Mouse (Mus musculus): ENCODE results near the gene Pde4dip. TPM values are rescaled to one million over a fixed set of nuclear protein-coding genes. Genes with fewer than 3 reads are reported as not detected.

The Pde4dip gene
- polyA plus RNA-seq, 1 experiment from 2014 or later, result 9.9 TPM

- 40% methylated on average over 12 of the region's 12 CpGs for WGBS (ENCODE audit: insufficient replicate concordance)
- H3K36me3 ChIP-seq, result no peaks in the 10 kb centered on the region
- H3K27me3 ChIP-seq (replicated peaks), result no peaks in the 10 kb centered on the region; the same call in 1 of the 2 replicates
- no peak overlapping the region for H3K9ac ChIP-seq
- H3K4me1 ChIP-seq, result peaks cover 73% of the 10 kb centered on the region
- H3K4me2 ChIP-seq, result peak overlapping the region; percentile 4; the same call in 1 of the 2 replicates
- 0 out of 2 replicates have a peak overlapping the region, but pooled peaks have one; percentile 27 for H3K27ac ChIP-seq
- no peak for ATAC-seq
- no peaks in the 10 kb centered on the region for H3K9me3 ChIP-seq (replicated peaks)
- no peak overlapping the region for H3K4me3 ChIP-seq
Measured at GRCm38 (mm10) chr3:97930141-97930786, 41.8 kb upstream of the Pde4dip start.

GRCm38 (mm10) chr3:97928968-97929858, 40.7 kb upstream of the Pde4dip start:
- ATAC-seq, result peak; percentile 57
- H3K9me3 ChIP-seq (replicated peaks), result no peaks in the 10 kb centered on the region
- no peaks in the 10 kb centered on the region; the same call in 1 of the 2 replicates for H3K27me3 ChIP-seq (replicated peaks)
- H3K4me1 ChIP-seq, result peaks cover 71% of the 10 kb centered on the region
- H3K27ac ChIP-seq, result no peak overlapping the region
- H3K36me3 ChIP-seq, result peaks cover 2% of the 10 kb centered on the region; the same call in 1 of the 2 replicates
- H3K4me2 ChIP-seq, result no peak overlapping the region
- 37% methylated on average over 9 of the region's 9 CpGs for WGBS (ENCODE audit: insufficient replicate concordance)
- no peak overlapping the region for H3K9ac ChIP-seq
- H3K4me3 ChIP-seq, result no peak overlapping the region

- Histone ChIP-seq H3K4me2 (no peak overlapping the region), H3K9ac (no peak overlapping the region), H3K27ac (no peak overlapping the region), H3K4me1 (peaks cover 53% of the 10 kb centered on the region), H3K4me3 (no peak overlapping the region), H3K27me3 (replicated peaks) (no peaks in the 10 kb centered on the region; the same call in 1 of the 2 replicates), H3K36me3 (peaks cover 13% of the 10 kb centered on the region), H3K9me3 (replicated peaks) (no peaks in the 10 kb centered on the region)
- ATAC-seq, result no peak
- 55% methylated on average over 4 of the region's 4 CpGs for WGBS (ENCODE audit: insufficient replicate concordance)
Measured at GRCm38 (mm10) chr3:97927322-97927721, 38.8 kb upstream of the Pde4dip start.

- no peak overlapping the region for H3K4me2 ChIP-seq
- no peak overlapping the region for H3K9ac ChIP-seq
- ATAC-seq, result no peak
- H3K4me3 ChIP-seq, result no peak overlapping the region
- no peak overlapping the region for H3K27ac ChIP-seq
- H3K4me1 ChIP-seq, result peaks cover 33% of the 10 kb centered on the region
- no peaks in the 10 kb centered on the region for H3K27me3 ChIP-seq (replicated peaks)
- H3K36me3 ChIP-seq, result peaks cover 30% of the 10 kb centered on the region
- WGBS (ENCODE audit: insufficient replicate concordance), result 79% methylated on average over 2 of the region's 2 CpGs
- H3K9me3 ChIP-seq (replicated peaks), result no peaks in the 10 kb centered on the region
Measured at GRCm38 (mm10) chr3:97925246-97925645, 36.7 kb upstream of the Pde4dip start.

- Histone ChIP-seq H3K36me3 (peaks cover 85% of the 10 kb centered on the region), H3K4me3 (no peak overlapping the region), H3K4me2 (no peak overlapping the region), H3K27ac (no peak overlapping the region), H3K4me1 (no peaks in the 10 kb centered on the region), H3K9ac (no peak overlapping the region), H3K27me3 (replicated peaks) (no peaks in the 10 kb centered on the region), H3K9me3 (replicated peaks) (no peaks in the 10 kb centered on the region)
- 90% methylated on average over 10 of the region's 10 CpGs for WGBS (ENCODE audit: insufficient replicate concordance)
- ATAC-seq, result no peak
Measured at GRCm38 (mm10) chr3:97918885-97919550, 30.5 kb upstream of the Pde4dip start.

- WGBS (ENCODE audit: insufficient replicate concordance), result 77% methylated on average over 4 of the region's 4 CpGs
- Histone ChIP-seq H3K27me3 (replicated peaks) (no peaks in the 10 kb centered on the region), H3K27ac (no peak overlapping the region), H3K9ac (no peak overlapping the region), H3K4me3 (no peak overlapping the region), H3K9me3 (replicated peaks) (no peaks in the 10 kb centered on the region), H3K36me3 (peaks cover 74% of the 10 kb centered on the region), H3K4me2 (no peak overlapping the region), H3K4me1 (no peaks in the 10 kb centered on the region)
- no peak for ATAC-seq
Measured at GRCm38 (mm10) chr3:97915081-97915480, 26.6 kb upstream of the Pde4dip start.

GRCm38 (mm10) chr3:97911093-97911492, 22.6 kb upstream of the Pde4dip start:
- Histone ChIP-seq H3K36me3 (peaks cover 55% of the 10 kb centered on the region), H3K27me3 (replicated peaks) (no peaks in the 10 kb centered on the region), H3K9me3 (replicated peaks) (no peaks in the 10 kb centered on the region), H3K4me3 (no peak overlapping the region), H3K9ac (no peak overlapping the region), H3K27ac (no peak overlapping the region), H3K4me1 (no peaks in the 10 kb centered on the region), H3K4me2 (no peak overlapping the region)
- 89% methylated on average over 7 of the region's 7 CpGs for WGBS (ENCODE audit: insufficient replicate concordance)
- no peak for ATAC-seq

GRCm38 (mm10) chr3:97909737-97910136, 21.2 kb upstream of the Pde4dip start:
- no peak overlapping the region for H3K27ac ChIP-seq
- no peak overlapping the region for H3K4me3 ChIP-seq
- H3K36me3 ChIP-seq, result peaks cover 41% of the 10 kb centered on the region
- no peak for ATAC-seq
- no peaks in the 10 kb centered on the region for H3K4me1 ChIP-seq
- WGBS (ENCODE audit: insufficient replicate concordance), result 80% methylated on average over 2 of the region's 2 CpGs
- no peaks in the 10 kb centered on the region for H3K9me3 ChIP-seq (replicated peaks)
- no peak overlapping the region for H3K4me2 ChIP-seq
- H3K9ac ChIP-seq, result no peak overlapping the region
- H3K27me3 ChIP-seq (replicated peaks), result no peaks in the 10 kb centered on the region

GRCm38 (mm10) chr3:97901586-97901985, 13.1 kb upstream of the Pde4dip start:
- H3K4me3 ChIP-seq, result peak overlapping the region; percentile 89
- peaks cover 27% of the 10 kb centered on the region for H3K4me1 ChIP-seq
- H3K27me3 ChIP-seq (replicated peaks), result no peaks in the 10 kb centered on the region
- H3K36me3 ChIP-seq, result no peaks in the 10 kb centered on the region
- H3K4me2 ChIP-seq, result peak overlapping the region; percentile 73
- no peaks in the 10 kb centered on the region for H3K9me3 ChIP-seq (replicated peaks)
- H3K9ac ChIP-seq, result peak overlapping the region; percentile 91
- WGBS (ENCODE audit: insufficient replicate concordance), result 12% methylated on average over 5 of the region's 5 CpGs
- peak overlapping the region; percentile 34; the same call in 1 of the 2 replicates for H3K27ac ChIP-seq
- 0 out of 2 replicates have a peak, but pooled peaks have one; percentile 4 for ATAC-seq

- Histone ChIP-seq H3K4me3 (peak within 1 kb of the TSS; percentile 89), H3K4me1 (peaks cover 27% of the 10 kb centered on the region), H3K9me3 (replicated peaks) (no peaks in the 10 kb centered on the region), H3K27me3 (replicated peaks) (no peaks in the 10 kb centered on the region), H3K9ac (peak within 1 kb of the TSS; percentile 91), H3K36me3 (no peaks in the 10 kb centered on the region), H3K4me2 (peak within 1 kb of the TSS; percentile 73), H3K27ac (peak within 1 kb of the TSS; percentile 34; the same call in 1 of the 2 replicates)
- WGBS (ENCODE audit: insufficient replicate concordance), result 6% methylated on average over 41 of the region's 41 CpGs
- ATAC-seq, result peak; percentile 86
Measured at GRCm38 (mm10) chr3:97900516-97901490, 12.3 kb upstream of the Pde4dip start, which contains the start of gene Sec22b. Gene Sec22b, plus strand, starts transcription at chr3:97901190.

- Histone ChIP-seq H3K27ac (no peak overlapping the region), H3K9ac (no peak overlapping the region), H3K36me3 (no peaks in the 10 kb centered on the region), H3K4me2 (no peak overlapping the region), H3K9me3 (replicated peaks) (no peaks in the 10 kb centered on the region), H3K4me3 (no peak overlapping the region), H3K27me3 (replicated peaks) (peaks cover 5% of the 10 kb centered on the region; the same call in 1 of the 2 replicates), H3K4me1 (peaks cover 21% of the 10 kb centered on the region)
- 42% methylated on average over 3 of the region's 3 CpGs for WGBS (ENCODE audit: insufficient replicate concordance)
- ATAC-seq, result no peak
Measured at GRCm38 (mm10) chr3:97898381-97898780, 9.9 kb upstream of the Pde4dip start.

All from liver, embryonic 12.5 days (tissue).